Mouse (Mus musculus): ENCODE results near the gene Tspo. TPM values are rescaled to one million over a fixed set of nuclear protein-coding genes. Genes with fewer than 3 reads are reported as not detected.

Gene Tspo
- total and polyA plus RNA-seq, 3 experiments, result 66.5 to 80.0 TPM; not detected in 1

DNA sequence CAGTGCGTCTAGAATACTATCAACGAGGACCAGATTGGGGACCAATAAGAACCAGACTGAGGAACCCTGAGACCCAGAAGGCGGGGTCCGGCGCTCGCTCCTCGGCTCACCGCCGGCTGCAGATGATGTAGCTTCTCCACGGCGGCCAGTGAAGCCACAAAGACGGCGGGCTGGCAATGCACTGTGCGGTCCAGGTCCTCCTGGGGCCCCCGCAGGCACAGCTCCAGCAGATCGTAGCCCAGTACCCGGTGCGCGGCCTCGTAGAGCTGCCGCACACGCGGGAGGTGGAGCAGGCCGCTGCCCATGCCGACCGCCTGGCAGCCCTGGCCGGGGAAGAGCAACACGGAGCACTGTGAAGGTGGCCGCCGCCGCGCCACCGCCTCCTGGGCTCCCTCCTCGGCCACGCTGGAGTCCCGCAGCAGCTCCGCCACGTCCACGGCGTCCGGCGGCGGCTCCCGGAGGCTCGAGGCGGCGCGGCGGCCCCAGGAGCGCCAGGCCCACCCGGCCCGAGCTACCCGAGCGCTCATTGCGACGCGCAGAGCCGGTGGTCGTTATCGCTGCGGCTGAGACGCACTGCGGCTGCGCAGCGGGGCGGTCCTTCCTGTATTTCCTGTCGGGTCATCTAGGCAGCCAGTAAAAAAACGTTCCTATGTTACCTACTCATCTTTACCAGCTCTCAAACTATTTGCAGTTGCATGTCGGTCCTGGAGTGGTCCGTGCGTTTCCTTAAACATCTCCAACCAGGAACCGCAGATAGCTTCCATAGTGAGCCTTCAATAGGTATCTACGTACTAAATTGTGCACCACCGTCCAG is 8.0 kb upstream of the Tspo start (continued):
- TF ChIP-seq ZKSCAN1 (IDR thresholded peaks at IDR 0.05; ENCODE audit: low read depth, low read length), result no peak
- TF ChIP-seq ZC3H11A (IDR thresholded peaks at IDR 0.05; ENCODE audit: low read depth, low read length), result no peak
- TF ChIP-seq POLR2AphosphoS2 (IDR thresholded peaks at IDR 0.05; ENCODE audit: low read length), result peak; percentile 76; the same call in 1 of the 2 replicates
- TF ChIP-seq UBTF (IDR thresholded peaks at IDR 0.05; ENCODE audit: borderline replicate concordance, insufficient read depth, low read depth, low read length), result peak; percentile 83; the same call in 1 of the 2 replicates
- TF ChIP-seq ZNF384 (IDR thresholded peaks at IDR 0.05; ENCODE audit: low read depth, low read length), result peak; percentile 86
- TF ChIP-seq JUND (IDR thresholded peaks at IDR 0.05; ENCODE audit: low read depth, low read length), result no peak
- TF ChIP-seq CHD2 (IDR thresholded peaks at IDR 0.05; ENCODE audit: low read length), result no peak
- TF ChIP-seq KAT2A (conservative IDR thresholded peaks at IDR 0.05; ENCODE audit: low read depth, low read length), result peak; percentile 50; the same call in 1 of the 2 replicates
- peak in 1 of 2 experiments; percentile 15; a peak in 1 of 4 replicates for TF ChIP-seq EP300 (IDR thresholded peaks at IDR 0.05; ENCODE audit: low read depth in 1 of 2, low read length in 2 of 2)
- TF ChIP-seq RCOR1 (IDR thresholded peaks at IDR 0.05; ENCODE audit: low read depth, low read length), result no peak
- TF ChIP-seq MAFK (IDR thresholded peaks at IDR 0.05; ENCODE audit: borderline replicate concordance, low read depth, low read length), result no peak

DNA sequence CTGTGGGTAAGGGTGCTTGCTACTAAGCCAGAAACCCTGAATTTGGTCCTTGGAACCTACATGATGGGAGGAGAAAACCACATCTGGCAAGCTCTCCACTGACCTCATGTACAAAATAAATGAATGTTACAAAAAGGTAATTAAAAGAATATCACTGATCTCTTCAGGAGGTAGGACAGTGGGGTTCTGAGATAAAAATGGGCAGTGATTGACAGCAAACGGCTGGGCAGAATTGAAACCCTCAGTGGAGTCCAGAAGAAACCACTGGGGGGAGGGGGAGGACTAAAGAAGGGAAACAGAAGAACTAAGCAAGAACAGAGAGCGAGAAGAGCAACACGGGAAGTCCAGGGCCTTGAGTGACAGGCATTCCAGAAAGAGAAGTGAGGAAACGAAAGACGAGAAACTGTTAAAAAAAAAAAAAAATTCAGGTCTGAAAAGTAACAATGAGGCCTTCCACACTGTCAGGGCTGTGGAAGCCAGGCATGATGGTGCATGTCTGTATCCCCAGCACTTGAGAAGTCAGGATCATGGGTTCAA is 2.4 kb upstream of the Tspo start:
- Histone ChIP-seq H3K79me2 (ENCODE audit: control insufficient read depth, insufficient read depth, low read length, poor library complexity) (peaks cover 2% of the 10 kb centered on the region; the same call in 1 of the 2 replicates), H3K36me3 (ENCODE audit: control insufficient read depth in 1 of 2, insufficient read depth in 2 of 2, low read length in 2 of 2) (peaks cover 0 to 13% of the 10 kb centered on the region in 2 experiments; a peak in 2 of 4 replicates), H3K4me1 (ENCODE audit: control insufficient read depth in 1 of 2, insufficient read depth in 2 of 2, low read length in 2 of 2) (peaks cover 9 to 29% of the 10 kb centered on the region in 2 experiments), H3K9me3 (replicated peaks; ENCODE audit: insufficient read depth, low read length) (no peaks in the 10 kb centered on the region), H3K4me3 (ENCODE audit: control insufficient read depth in 1 of 2, insufficient read depth in 1 of 2, low read depth in 2 of 2, low read length in 2 of 2) (no peak overlapping the region), H3K27ac (ENCODE audit: control insufficient read depth, low read depth, low read length) (no peak overlapping the region; the same call in 1 of the 2 replicates), H3K27me3 (ENCODE audit: control insufficient read depth in 1 of 2, insufficient read depth in 2 of 2, low read length in 2 of 2) (no peaks in the 10 kb centered on the region), H3K9ac (ENCODE audit: control insufficient read depth, low read depth, low read length, poor library complexity, severe bottlenecking) (peak overlapping the region; percentile 16; the same call in 1 of the 2 replicates)
- TF ChIP-seq EP300 (IDR thresholded peaks at IDR 0.05; ENCODE audit: low read depth in 1 of 2, low read length in 2 of 2) (peak in 1 of 2 experiments; percentile 7; a peak in 1 of 4 replicates), HCFC1 (IDR thresholded peaks at IDR 0.05; ENCODE audit: low read depth, low read length) (0 out of 2 replicates have a peak, but pooled peaks have one; percentile 18), MYC (IDR thresholded peaks at IDR 0.05; ENCODE audit: low read depth, low read length) (no peak), ZNF384 (IDR thresholded peaks at IDR 0.05; ENCODE audit: low read depth, low read length) (peak; percentile 53; the same call in 1 of the 2 replicates)
- peak; percentile 41 for DNase-seq (ENCODE audit: low read depth, low spot score)

DNA sequence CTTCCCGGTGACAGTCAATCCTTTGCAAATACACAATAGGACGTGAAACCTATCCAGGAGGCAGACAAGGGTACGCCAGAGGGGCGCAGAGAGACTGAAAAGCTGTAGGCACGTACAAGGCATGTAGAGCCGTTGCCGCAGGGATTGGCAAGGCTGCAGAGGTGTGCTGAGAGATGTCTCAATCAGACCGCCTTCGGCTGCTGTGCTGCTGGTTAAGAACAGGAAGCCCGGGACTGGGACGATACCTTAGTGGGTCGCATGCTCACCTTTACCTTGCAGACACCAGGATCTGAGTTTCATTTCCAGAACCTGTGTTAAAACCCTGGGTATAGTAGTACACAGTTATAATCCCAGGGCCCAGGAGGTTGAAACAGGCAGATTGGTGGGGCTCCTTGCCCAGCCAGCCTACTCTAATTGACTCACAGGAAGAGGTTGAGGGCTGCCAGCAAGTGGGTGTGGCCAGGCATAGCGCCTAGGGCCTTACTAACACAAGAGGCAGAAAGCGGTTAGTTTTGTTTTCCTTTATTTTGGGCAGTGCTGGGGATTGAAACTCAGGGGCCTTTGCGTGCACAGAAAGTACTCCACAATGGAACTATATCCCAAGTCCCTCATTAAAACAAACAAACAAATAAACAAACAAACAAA is 644 bp upstream of the Tspo start:
- peak overlapping the region; percentile 74 for H3K27ac ChIP-seq (ENCODE audit: control insufficient read depth, low read depth, low read length)
- H3K4me3 ChIP-seq (ENCODE audit: control insufficient read depth in 1 of 2, insufficient read depth in 1 of 2, low read depth in 2 of 2, low read length in 2 of 2), result peak overlapping the region; percentile 72 to 95
- peak; percentile 95 for DNase-seq (ENCODE audit: low read depth, low spot score)
- H3K79me2 ChIP-seq (ENCODE audit: control insufficient read depth, insufficient read depth, low read length, poor library complexity), result peaks cover 2% of the 10 kb centered on the region; the same call in 1 of the 2 replicates
- no peaks in the 10 kb centered on the region for H3K9me3 ChIP-seq (replicated peaks; ENCODE audit: insufficient read depth, low read length)
- peaks cover 9 to 31% of the 10 kb centered on the region in 2 experiments for H3K4me1 ChIP-seq (ENCODE audit: control insufficient read depth in 1 of 2, insufficient read depth in 2 of 2, low read length in 2 of 2)
- H3K27me3 ChIP-seq (ENCODE audit: control insufficient read depth in 1 of 2, insufficient read depth in 2 of 2, low read length in 2 of 2), result no peaks in the 10 kb centered on the region
- peaks cover 0 to 13% of the 10 kb centered on the region in 2 experiments; a peak in 2 of 4 replicates for H3K36me3 ChIP-seq (ENCODE audit: control insufficient read depth in 1 of 2, insufficient read depth in 2 of 2, low read length in 2 of 2)
- H3K9ac ChIP-seq (ENCODE audit: control insufficient read depth, low read depth, low read length, poor library complexity, severe bottlenecking), result peak overlapping the region; percentile 74
- TF ChIP-seq NELFE (IDR thresholded peaks at IDR 0.05; ENCODE audit: low read depth, low read length) (peak; percentile 57), MAFK (IDR thresholded peaks at IDR 0.05; ENCODE audit: borderline replicate concordance, low read depth, low read length) (no peak), MYB (IDR thresholded peaks at IDR 0.05; ENCODE audit: low read depth, low read length) (no peak), CHD1 (IDR thresholded peaks at IDR 0.05; ENCODE audit: low read depth, low read length) (no peak), ZMIZ1 (IDR thresholded peaks at IDR 0.05; ENCODE audit: low read depth, low read length) (peak; percentile 61; the same call in 1 of the 2 replicates), TBP (IDR thresholded peaks at IDR 0.05; ENCODE audit: low read depth, low read length) (peak; percentile 56; the same call in 1 of the 2 replicates), MXI1 (IDR thresholded peaks at IDR 0.05; ENCODE audit: low read depth, low read length) (no peak; the same call in 1 of the 2 replicates), MAX (IDR thresholded peaks at IDR 0.05; ENCODE audit: low read length) (0 out of 2 replicates have a peak, but pooled peaks have one; percentile 15), E2F4 (IDR thresholded peaks at IDR 0.05; ENCODE audit: borderline replicate concordance, low read depth, low read length) (no peak), ELF1 (IDR thresholded peaks at IDR 0.05; ENCODE audit: low read depth, low read length) (peak; percentile 61; the same call in 1 of the 2 replicates), SIN3A (IDR thresholded peaks at IDR 0.05; ENCODE audit: low read length) (peak; percentile 84; the same call in 1 of the 2 replicates), POLR2AphosphoS5 (IDR thresholded peaks at IDR 0.05; ENCODE audit: borderline replicate concordance, low read depth, low read length) (no peak), ETS1 (IDR thresholded peaks at IDR 0.05; ENCODE audit: low read depth, low read length) (no peak)

Data from MEL (cell line).